Mouse (Mus musculus) NIH3T3 (cell line): ENCODE measurements around the gene R3hdm2.

ENCODE experiments used
- DNase-seq: peaks from one replicate; pipeline ENCODE4 v3.0.0-alpha.2; 2012; ENCODE audit warnings: low read depth

Gene R3hdm2

DNA sequence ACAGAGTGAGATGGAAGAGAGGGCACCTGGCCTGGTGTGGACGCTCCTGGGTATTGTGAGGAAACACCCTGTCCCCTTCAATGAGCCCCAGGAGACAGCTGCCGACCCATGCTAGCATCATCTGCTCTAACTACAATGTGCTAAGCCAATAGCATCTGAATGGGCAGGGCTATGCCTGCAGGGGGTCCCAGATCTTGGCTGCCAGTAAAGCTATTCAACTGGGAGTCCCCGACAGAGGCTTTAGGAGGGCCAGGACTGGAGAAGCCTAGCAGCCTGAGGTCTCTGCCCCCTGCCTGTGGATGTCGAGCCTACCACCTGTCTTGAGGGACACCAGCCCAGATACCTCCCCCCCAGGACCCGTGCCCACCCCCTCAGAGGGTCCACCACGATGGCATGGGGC, 162.6 kb downstream of the R3hdm2 start:
- no peak for DNase-seq

DNA sequence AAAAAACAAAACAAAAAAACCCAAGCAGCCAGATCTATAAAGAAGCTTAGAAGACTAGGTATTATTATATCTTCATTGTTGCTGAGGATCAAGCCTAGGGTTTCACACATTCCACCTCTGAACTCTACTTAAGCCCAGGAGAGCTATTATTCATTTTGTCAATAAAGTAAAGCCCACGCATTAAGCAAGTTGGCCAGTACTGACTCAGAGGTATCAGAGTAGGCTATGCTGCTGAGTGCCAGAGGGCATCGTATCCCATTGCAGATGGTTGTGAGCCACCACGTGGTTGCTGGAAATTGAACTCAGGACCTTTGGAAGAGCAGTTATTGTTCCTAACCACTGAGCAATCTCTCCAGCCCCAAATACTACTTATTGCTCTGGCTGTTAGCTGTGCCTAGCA, 163.8 kb downstream of the R3hdm2 start:
- DNase-seq: peak; percentile 72

DNA sequence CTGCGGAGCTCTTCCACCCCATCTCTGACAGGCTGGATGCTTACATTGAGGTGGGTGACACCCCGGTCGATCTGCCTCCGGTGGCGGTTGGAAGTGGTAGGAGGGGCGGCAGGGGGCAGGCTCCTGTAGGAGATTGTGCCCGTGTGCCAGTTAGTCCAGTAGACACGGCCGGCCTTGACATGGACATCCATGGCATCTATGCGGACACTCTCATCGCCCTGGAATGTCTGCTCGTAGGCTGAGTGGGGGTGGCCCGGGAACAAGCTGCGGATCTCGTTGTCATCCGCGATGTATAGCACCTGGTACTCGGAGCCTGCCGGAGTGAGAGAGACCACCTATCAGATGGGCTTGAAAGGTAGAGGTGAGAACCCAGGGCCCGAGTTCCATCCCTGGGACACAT, 164.2 kb downstream of the R3hdm2 start:
- DNase-seq: no peak

DNA sequence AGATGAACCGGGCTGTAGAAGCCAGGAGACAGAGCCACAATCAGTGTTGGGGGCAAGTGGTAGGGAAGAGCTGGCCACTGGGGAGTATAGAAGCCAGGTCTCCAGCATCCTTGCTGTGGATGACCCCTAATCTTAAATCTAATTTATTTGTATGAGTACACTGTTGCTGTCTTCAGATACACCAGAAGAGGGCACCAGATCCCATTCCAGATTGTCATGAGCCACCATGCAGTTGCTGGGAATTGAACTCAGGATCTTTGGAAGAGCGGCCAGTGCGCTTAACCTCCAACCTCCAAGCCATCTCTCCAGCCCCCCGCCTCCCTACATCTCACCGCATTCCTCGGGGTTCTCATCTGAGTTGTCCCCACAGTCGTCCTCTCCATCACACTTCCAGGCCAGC, 166.4 kb downstream of the R3hdm2 start:
- DNase-seq: peak; percentile 52

DNA sequence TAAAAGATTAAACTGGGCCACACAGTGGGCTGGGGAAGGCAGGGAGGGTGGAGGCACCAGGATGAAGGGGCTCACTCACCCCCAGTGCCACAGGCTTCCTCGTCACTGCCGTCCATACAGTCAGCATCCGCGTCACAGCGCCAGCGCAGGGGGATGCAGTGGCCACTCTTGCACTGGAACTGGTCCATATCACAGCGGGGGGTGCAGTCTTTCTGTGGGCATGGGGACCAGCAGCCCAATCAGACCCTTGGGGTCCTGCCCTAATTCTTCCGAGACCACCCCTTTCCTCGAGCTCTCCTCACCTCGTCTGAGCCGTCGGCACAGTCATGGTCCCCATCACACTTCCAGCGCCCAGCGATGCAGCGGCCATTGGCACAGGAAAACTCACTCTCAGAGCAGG, 168.1 kb downstream of the R3hdm2 start:
- DNase-seq: no peak
